Mouse (Mus musculus) limb, embryonic 10.5 days (tissue): Measurements from ENCODE around the gene Cby3. TPM values are rescaled to one million over a fixed set of nuclear protein-coding genes. Genes with fewer than 3 reads are reported as not detected.
"Not testable (repeated sequence)": the region's sequence is repeated elsewhere in the genome, so short reads cannot be mapped to it uniquely, and the experiment has no call there.

ENCODE experiments used
- DNase-seq: peaks from one replicate; pipeline ENCODE4 v3.0.0-alpha.2; 2017; ENCODE audit warnings: low spot score
- H3K27ac ChIP-seq: fragments of 300-500 bp; sonication (generic); 2 replicates; pipeline ENCODE4 v1.5.1; 2016; ENCODE audit warnings: mild to moderate bottlenecking
- H3K27me3 ChIP-seq: fragments of 300-500 bp; sonication (generic); 2 replicates; pipeline ENCODE4 v1.6.1; 2016; ENCODE audit warnings: low read depth, mild to moderate bottlenecking; ENCODE audit not compliant: poor library complexity, severe bottlenecking
- H3K36me3 ChIP-seq: fragments of 300-500 bp; sonication (generic); 2 replicates; pipeline ENCODE4 v1.6.1; 2016; ENCODE audit warnings: mild to moderate bottlenecking, moderate library complexity
- H3K4me1 ChIP-seq: fragments of 300-500 bp; sonication (generic); 2 replicates; pipeline ENCODE4 v1.6.1; 2016
- H3K4me3 ChIP-seq: fragments of 300-500 bp; sonication (generic); 2 replicates; pipeline ENCODE4 v1.5.1; 2016; ENCODE audit warnings: mild to moderate bottlenecking, moderate library complexity
- H3K9me3 ChIP-seq: fragments of 300-500 bp; sonication (generic); replicated peaks from 2 replicates; pipeline ENCODE4 v1.6.1; 2016; ENCODE audit warnings: mild to moderate bottlenecking
- WGBS: fragments of 180-500 bp; shearing (Covaris S2); methylation state at CpG from one replicate; pipeline ENCODE4 v1.1.7; 2016; 5-methylcytosine and 5-hydroxymethylcytosine counted together
- polyA plus RNA-seq: library from polyadenylated mRNA; unstranded; fragments of >200 nt; fragmentation: Nextera tagmentation; extraction: Ambion mirVana; gene quantifications from 2 replicates; pipeline ENCODE4 v1.2.1, GENCODE M21; 2016

Cby3 gene
- 0.43 TPM in 1 of 2 replicates, not detected in the other for polyA plus RNA-seq

- H3K36me3 ChIP-seq, result no peaks in the 10 kb centered on the region
- H3K4me1 ChIP-seq, result peaks cover 5% of the 10 kb centered on the region; the same call in 1 of the 2 replicates
- no peak within 1 kb of the TSS for H3K4me3 ChIP-seq
- H3K9me3 ChIP-seq, result no peaks in the 10 kb centered on the region
- H3K27me3 ChIP-seq, result peaks cover 26% of the 10 kb centered on the region
- DNase-seq, result no peak
- H3K27ac ChIP-seq, result no peak within 1 kb of the TSS
These were observed at the start of gene Cby3 for GRCm38 (mm10) chr11:50354162-50354561. Gene Cby3 (plus strand): TSS chr11:50354462.

- Histone ChIP-seq H3K36me3 (peaks cover 83% of the 10 kb centered on the region), H3K4me3 (no peak overlapping the region), H3K9me3 (no peaks in the 10 kb centered on the region), H3K4me1 (no peaks in the 10 kb centered on the region), H3K27ac (no peak overlapping the region), H3K27me3 (no peaks in the 10 kb centered on the region)
- WGBS, result 79% methylated on average over 2 of the region's 2 CpGs
- DNase-seq, result no peak
These were observed 41.5 kb upstream of the Cby3 start for GRCm38 (mm10) chr11:50312803-50313202.

DNA sequence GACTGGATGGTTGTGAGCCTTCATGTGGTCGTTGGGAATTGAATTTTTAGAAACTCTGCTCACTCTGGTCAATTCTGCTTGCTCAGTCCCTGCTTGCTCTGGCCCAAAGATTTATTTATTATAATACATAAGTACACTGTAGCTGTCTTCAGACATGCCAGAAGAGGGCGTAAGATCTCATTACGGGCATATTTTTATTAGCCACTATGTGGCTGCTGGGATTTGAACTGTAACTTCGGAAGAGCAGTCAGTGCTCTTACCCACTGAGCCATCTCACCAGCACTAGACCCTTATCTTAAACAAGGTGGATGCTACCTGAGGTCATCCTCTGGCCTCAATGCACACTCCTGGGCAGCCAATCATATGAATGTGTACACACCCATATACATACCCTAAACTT lies 34.9 kb upstream of the Cby3 start:
- 94% methylated on average over 4 of the region's 4 CpGs for WGBS
- DNase-seq, result not testable (repeated sequence)

DNA sequence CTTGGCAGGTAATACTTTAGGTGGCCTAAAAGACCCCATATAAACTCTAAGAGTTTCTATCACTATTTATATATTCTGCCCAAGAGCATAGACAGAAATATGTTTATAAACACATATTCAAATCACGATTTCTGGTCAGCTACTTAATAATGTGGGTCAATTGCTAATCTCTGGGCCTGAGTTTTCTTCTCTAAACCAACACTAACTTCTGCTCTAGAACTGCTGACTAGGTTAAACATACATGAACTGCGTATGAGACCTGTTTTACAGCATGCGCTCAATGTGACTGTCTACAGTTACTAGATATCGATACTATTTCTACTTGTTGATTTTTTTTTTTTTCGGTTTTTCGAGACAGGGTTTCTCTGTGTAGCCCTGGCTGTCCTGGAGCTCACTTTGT lies 33.0 kb upstream of the Cby3 start:
- H3K4me3 ChIP-seq, result no peak overlapping the region
- DNase-seq, result no peak
- H3K27ac ChIP-seq, result no peak overlapping the region
- H3K9me3 ChIP-seq, result no peaks in the 10 kb centered on the region
- peaks cover 48% of the 10 kb centered on the region for H3K36me3 ChIP-seq
- no peaks in the 10 kb centered on the region for H3K27me3 ChIP-seq
- 95% methylated on average over 6 of the region's 6 CpGs for whole genome bisulfite sequencing
- peaks cover 18% of the 10 kb centered on the region for H3K4me1 ChIP-seq

More for the DNA sequence above, 34.9 kb upstream of the Cby3 start:
- not testable (repeated sequence) for H3K27me3 ChIP-seq, H3K27ac ChIP-seq, H3K9me3 ChIP-seq, H3K4me3 ChIP-seq
- peaks cover 15% of the 10 kb centered on the region for H3K4me1 ChIP-seq
- peaks cover 56% of the 10 kb centered on the region for H3K36me3 ChIP-seq

DNA sequence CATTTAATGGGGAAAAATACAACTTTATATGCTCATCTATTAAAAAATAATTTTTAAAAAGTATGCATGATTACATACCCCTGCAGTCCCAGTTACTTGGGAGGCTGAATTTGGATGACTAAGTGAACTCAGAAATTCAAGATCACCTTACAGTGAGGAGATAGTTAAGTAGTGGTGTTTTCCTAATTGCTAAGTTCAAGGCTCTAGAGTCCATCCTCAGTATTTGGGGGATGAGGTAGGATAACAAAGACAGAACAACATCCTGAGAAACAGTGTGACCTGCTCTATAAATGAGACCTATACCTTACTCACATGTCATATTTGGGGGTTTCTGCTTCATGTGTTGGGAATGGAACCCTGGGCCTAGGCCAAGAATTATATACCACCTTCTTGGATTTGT lies 31.9 kb upstream of the Cby3 start:
- no peak for DNase-seq
- Histone ChIP-seq H3K27ac (no peak overlapping the region), H3K4me3 (no peak overlapping the region), H3K9me3 (no peaks in the 10 kb centered on the region), H3K36me3 (peaks cover 41% of the 10 kb centered on the region), H3K4me1 (peaks cover 22% of the 10 kb centered on the region), H3K27me3 (no peaks in the 10 kb centered on the region)

- no peaks in the 10 kb centered on the region for H3K9me3 ChIP-seq
- H3K36me3 ChIP-seq, result peaks cover 40% of the 10 kb centered on the region
- peaks cover 22% of the 10 kb centered on the region for H3K4me1 ChIP-seq
- no peaks in the 10 kb centered on the region for H3K27me3 ChIP-seq
- H3K4me3 ChIP-seq, result peak overlapping the region; percentile 75
- no peak overlapping the region for H3K27ac ChIP-seq
- WGBS, result 51% methylated on average over 1 of the region's 1 CpGs
- DNase-seq, result no peak
These were observed 30.4 kb upstream of the Cby3 start for GRCm38 (mm10) chr11:50323843-50324242.

DNA sequence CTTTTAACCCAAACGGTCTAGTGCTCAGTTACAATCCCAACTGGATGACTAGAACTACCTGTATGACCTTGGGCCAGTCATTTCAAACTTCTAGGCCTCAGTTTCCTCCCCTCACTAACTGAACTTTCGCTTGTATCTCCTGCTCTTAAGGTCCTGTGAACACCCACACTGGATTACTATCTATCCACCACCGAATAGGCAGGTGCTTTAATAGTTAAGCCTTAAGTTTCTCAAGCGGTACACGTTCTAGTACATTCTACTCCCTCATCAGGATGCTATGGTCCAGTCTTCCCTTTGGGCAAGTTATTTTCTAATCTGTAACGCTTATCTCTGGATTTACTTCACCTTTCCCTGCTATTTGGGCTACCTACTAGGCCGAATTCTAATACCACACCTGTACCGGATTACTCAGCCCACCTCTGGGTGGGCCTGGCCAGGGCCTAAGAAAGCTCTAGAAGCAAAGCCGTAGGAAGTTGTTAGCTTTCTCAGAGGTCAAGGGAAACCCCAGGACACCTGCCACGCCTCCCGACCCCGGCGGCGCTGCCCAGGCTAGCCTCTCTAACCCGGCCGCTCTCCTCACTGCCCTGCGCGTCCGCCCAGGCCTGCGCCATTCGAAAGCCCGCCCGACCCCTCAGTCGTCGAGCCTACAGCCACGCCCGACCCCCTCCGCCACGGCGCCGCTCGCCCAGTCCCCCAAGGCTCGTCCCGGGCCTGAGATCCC lies 29.4 kb upstream of the Cby3 start:
- no peaks in the 10 kb centered on the region for H3K9me3 ChIP-seq
- peaks cover 39% of the 10 kb centered on the region for H3K36me3 ChIP-seq
- WGBS, result 2% methylated on average over 34 of the region's 34 CpGs
- peak overlapping the region; percentile 98 for H3K27ac ChIP-seq
- DNase-seq, result no peak
- H3K4me3 ChIP-seq, result peak overlapping the region; percentile 75
- peaks cover 22% of the 10 kb centered on the region for H3K4me1 ChIP-seq
- H3K27me3 ChIP-seq, result no peaks in the 10 kb centered on the region

- DNase-seq, result peak; percentile 99
- Histone ChIP-seq H3K36me3 (peaks cover 33% of the 10 kb centered on the region), H3K4me3 (peak within 1 kb of the TSS; percentile 75), H3K27ac (peak within 1 kb of the TSS; percentile 98), H3K4me1 (peaks cover 22% of the 10 kb centered on the region), H3K9me3 (no peaks in the 10 kb centered on the region), H3K27me3 (no peaks in the 10 kb centered on the region)
- WGBS, result under 1% methylated on average over 64 of the region's 64 CpGs
These were observed 28.6 kb upstream of the Cby3 start, which contains the start of gene Canx for GRCm38 (mm10) chr11:50325496-50326301. Gene Canx (minus strand): TSS chr11:50325673.

GRCm38 (mm10) chr11:50326302-50326966 lies 27.8 kb upstream of the Cby3 start:
- Histone ChIP-seq H3K36me3 (peaks cover 33% of the 10 kb centered on the region), H3K4me1 (peaks cover 22% of the 10 kb centered on the region), H3K4me3 (peak overlapping the region; percentile 75), H3K27me3 (no peaks in the 10 kb centered on the region), H3K9me3 (no peaks in the 10 kb centered on the region), H3K27ac (peak overlapping the region; percentile 98)
- DNase-seq, result no peak
- 13% methylated on average over 7 of the region's 7 CpGs for WGBS

GRCm38 (mm10) chr11:50328075-50328625 lies 26.1 kb upstream of the Cby3 start:
- no peak overlapping the region for H3K4me3 ChIP-seq
- WGBS, result 89% methylated on average over 3 of the region's 3 CpGs
- DNase-seq, result no peak
- H3K36me3 ChIP-seq, result peaks cover 19% of the 10 kb centered on the region
- H3K4me1 ChIP-seq, result peaks cover 17% of the 10 kb centered on the region
- H3K27ac ChIP-seq, result no peak overlapping the region
- H3K9me3 ChIP-seq, result no peaks in the 10 kb centered on the region
- H3K27me3 ChIP-seq, result no peaks in the 10 kb centered on the region

DNA sequence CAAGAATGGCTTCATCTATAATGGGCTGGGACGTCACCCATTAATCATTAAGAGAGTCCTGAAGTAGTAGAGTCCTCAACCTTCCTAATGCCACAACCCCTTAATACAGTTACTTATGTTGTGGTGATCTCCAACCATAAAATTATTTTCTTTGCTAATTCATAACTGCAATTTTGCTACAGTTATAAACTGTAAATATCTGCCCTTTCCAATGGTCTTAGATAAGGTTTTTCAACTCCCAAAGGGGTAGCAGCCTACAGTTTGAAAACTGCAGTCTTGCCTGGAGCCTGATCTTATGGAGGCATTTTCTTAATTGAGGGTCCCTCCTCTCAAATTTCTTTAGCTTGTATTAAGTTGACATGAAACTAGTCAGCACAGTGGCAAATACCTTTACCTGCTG lies 24.9 kb upstream of the Cby3 start:
- Histone ChIP-seq H3K9me3 (no peaks in the 10 kb centered on the region), H3K36me3 (peaks cover 19% of the 10 kb centered on the region), H3K27ac (no peak overlapping the region), H3K4me3 (no peak overlapping the region), H3K4me1 (peaks cover 7% of the 10 kb centered on the region), H3K27me3 (no peaks in the 10 kb centered on the region)
- no peak for DNase-seq
- WGBS, result 97% methylated on average over 1 of the region's 1 CpGs

DNA sequence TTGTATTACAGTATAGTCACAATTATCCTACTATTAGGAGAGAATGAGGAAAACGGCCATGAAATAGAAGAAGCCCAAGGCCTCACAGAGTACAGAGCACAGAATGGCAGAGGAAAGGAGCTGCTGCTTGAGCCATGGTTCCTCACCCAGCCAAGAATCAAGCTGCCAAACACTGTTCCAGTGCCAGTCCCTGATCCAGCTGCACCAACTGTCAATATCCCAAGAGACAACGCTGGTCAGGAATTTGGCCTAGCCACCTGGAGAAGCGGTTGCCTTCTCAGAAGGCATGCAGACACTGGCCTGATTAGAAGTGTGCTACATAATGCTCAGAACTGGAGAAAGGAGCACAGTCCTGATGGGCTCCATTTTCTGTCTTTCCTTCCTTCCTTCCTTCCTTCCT lies 21.1 kb upstream of the Cby3 start:
- peaks cover 17% of the 10 kb centered on the region for H3K36me3 ChIP-seq
- H3K27ac ChIP-seq, result no peak overlapping the region
- H3K9me3 ChIP-seq, result no peaks in the 10 kb centered on the region
- 89% methylated on average over 3 of the region's 3 CpGs for WGBS
- H3K27me3 ChIP-seq, result no peaks in the 10 kb centered on the region
- no peak overlapping the region for H3K4me3 ChIP-seq
- DNase-seq, result no peak
- H3K4me1 ChIP-seq, result no peaks in the 10 kb centered on the region
